Mouse (Mus musculus) midbrain, embryonic 11.5 days (tissue): ENCODE measurements around the gene Olfr983. TPM values are rescaled to one million over a fixed set of nuclear protein-coding genes. Genes with fewer than 3 reads are reported as not detected.

Experiments
- ATAC-seq: fragments of 200-750 bp; cut with Nextera tagmentation; 2 replicates; pipeline ENCODE4 v1.8.0; 2017; ENCODE audit warnings: moderate TSS enrichment, moderate library complexity; ENCODE audit not compliant: low FRiP score
- DNase-seq: peaks from one replicate; pipeline ENCODE4 v3.0.0; 2015; ENCODE audit warnings: low spot score; ENCODE audit errors: missing footprints
- H3K27ac ChIP-seq: fragments of 300-500 bp; sonication (generic); 2 replicates; pipeline ENCODE4 v1.5.1; 2014; ENCODE audit warnings: low read depth, low read length
- H3K27me3 ChIP-seq: fragments of 300-500 bp; sonication (generic); 2 replicates; pipeline ENCODE4 v1.6.1; 2014; ENCODE audit warnings: mild to moderate bottlenecking, low read length, moderate library complexity, mixed read lengths; ENCODE audit not compliant: control insufficient read depth, insufficient read depth
- H3K36me3 ChIP-seq: fragments of 300-500 bp; sonication (generic); 2 replicates; pipeline ENCODE4 v1.6.1; 2014; ENCODE audit warnings: mild to moderate bottlenecking, low read length, moderate library complexity, mixed read lengths; ENCODE audit not compliant: control insufficient read depth, insufficient read depth
- H3K4me1 ChIP-seq: fragments of 300-500 bp; sonication (generic); 2 replicates; pipeline ENCODE4 v1.6.1; 2014; ENCODE audit warnings: low read length; ENCODE audit not compliant: control insufficient read depth, insufficient read depth
- H3K4me2 ChIP-seq: fragments of 300-500 bp; sonication (generic); 2 replicates; pipeline ENCODE4 v1.6.1; 2014; ENCODE audit warnings: mild to moderate bottlenecking, moderate library complexity
- H3K4me3 ChIP-seq: fragments of 300-500 bp; sonication (generic); 2 replicates; pipeline ENCODE4 v1.5.1; 2014; ENCODE audit warnings: low read depth, low read length
- H3K9ac ChIP-seq: fragments of 300-500 bp; sonication (generic); 2 replicates; pipeline ENCODE4 v1.6.1; 2014; ENCODE audit warnings: low read length
- H3K9me3 ChIP-seq: fragments of 300-500 bp; sonication (generic); 2 replicates; pipeline ENCODE4 v1.6.1; 2016; ENCODE audit warnings: low read length; ENCODE audit not compliant: control insufficient read depth
- WGBS: fragments of 180-500 bp; shearing (Covaris S2); extraction: QIAGEN DNeasy Blood & Tissue Kit; methylation state at CpG from one replicate; pipeline ENCODE4 v1.1.7; 2014; 5-methylcytosine and 5-hydroxymethylcytosine counted together
- polyA plus RNA-seq: library from polyadenylated mRNA; unstranded; fragments of >200 nt; fragmentation: Nextera tagmentation; extraction: Ambion mirVana; gene quantifications from 2 replicates; pipeline ENCODE4 v1.2.1, GENCODE M21; 2014

Olfr983 gene
- polyA plus RNA-seq: not detected in 2 replicates

DNA sequence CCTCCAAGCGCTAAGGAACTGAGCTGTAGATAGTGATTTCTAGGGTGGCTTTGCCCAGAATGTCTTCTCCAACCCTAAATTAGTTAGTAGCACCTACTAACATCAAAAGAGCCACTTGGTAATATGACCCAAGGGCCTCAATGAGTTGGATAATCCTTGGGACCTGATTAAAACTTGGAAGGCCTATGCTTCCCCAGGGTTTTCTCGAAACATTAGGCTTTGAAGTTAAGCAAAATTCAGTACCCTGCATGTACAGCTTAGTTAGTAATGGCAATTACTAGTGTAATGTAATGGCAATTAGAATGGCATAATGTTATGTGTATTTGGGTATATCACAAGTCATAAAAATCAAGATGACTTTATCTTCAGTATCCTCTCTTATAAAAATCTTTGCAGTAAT is at the start of gene Olfr983:
Gene Olfr983, minus strand, starts transcription at position 101 of the 400 bp plus-strand sequence.
- Histone ChIP-seq H3K36me3 (no peaks in the 10 kb centered on the region), H3K4me1 (no peaks in the 10 kb centered on the region), H3K9ac (no peak within 1 kb of the TSS), H3K27ac (no peak within 1 kb of the TSS), H3K27me3 (no peaks in the 10 kb centered on the region), H3K4me2 (no peak within 1 kb of the TSS), H3K9me3 (no peaks in the 10 kb centered on the region), H3K4me3 (no peak within 1 kb of the TSS)
- DNase-seq (no peak), ATAC-seq (no peak)
- 77% methylated on average over 2 of the region's 2 CpGs for WGBS

DNA sequence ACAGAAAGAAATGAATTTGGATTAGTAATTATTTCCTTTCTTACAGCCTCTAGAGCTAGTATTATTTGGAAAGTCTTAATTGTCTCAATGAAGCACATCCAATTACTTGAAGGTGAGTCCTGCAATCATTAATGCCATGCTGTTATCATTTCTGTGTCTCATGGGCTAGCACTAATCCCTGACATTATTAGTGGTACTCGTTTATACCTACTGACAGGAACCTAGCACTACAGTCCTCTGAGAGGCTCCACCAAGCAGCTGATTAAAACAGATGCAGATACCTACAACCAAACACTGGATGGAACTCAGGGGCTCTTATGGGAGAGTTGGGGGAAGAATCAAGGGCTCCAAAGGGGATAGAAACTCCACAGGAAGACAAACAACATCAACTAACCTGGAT is 48.1 kb upstream of the Olfr983 start:
- no peak overlapping the region for H3K4me3 ChIP-seq

DNA sequence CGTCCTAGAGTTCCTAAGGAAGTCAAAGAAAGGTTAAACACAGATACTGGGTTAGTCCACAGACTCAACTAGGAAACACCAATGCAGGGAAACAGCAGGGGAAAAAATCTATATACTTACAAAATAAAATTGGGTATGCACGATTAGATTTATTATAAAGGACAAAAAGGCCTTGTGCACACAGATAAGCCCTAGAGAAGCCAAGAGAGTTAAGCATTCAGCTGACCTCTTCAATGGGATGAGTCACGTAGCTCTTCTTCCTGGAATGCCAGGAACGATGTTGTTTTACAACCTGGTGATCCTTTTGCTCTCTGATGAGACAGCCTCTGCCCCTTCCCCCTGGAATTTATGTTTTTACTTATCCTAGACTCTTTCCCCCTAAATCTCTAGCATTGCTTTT is 46.1 kb upstream of the Olfr983 start:
- Histone ChIP-seq H3K4me1 (no peaks in the 10 kb centered on the region), H3K36me3 (no peaks in the 10 kb centered on the region), H3K27ac (no peak overlapping the region), H3K9me3 (no peaks in the 10 kb centered on the region), H3K27me3 (no peaks in the 10 kb centered on the region), H3K4me2 (no peak overlapping the region), H3K4me3 (no peak overlapping the region), H3K9ac (no peak overlapping the region)
- ATAC-seq (no peak), DNase-seq (no peak)
- 72% methylated on average over 4 of the region's 4 CpGs for WGBS

More for the DNA sequence above, 48.1 kb upstream of the Olfr983 start:
- no peak overlapping the region for H3K9ac ChIP-seq
- H3K4me1 ChIP-seq: no peaks in the 10 kb centered on the region
- no peaks in the 10 kb centered on the region for H3K9me3 ChIP-seq
- H3K4me2 ChIP-seq: no peak overlapping the region
- WGBS: 75% methylated on average over 1 of the region's 1 CpGs
- no peaks in the 10 kb centered on the region for H3K27me3 ChIP-seq
- no peak for DNase-seq
- no peak for ATAC-seq
- H3K36me3 ChIP-seq: no peaks in the 10 kb centered on the region
- no peak overlapping the region for H3K27ac ChIP-seq

DNA sequence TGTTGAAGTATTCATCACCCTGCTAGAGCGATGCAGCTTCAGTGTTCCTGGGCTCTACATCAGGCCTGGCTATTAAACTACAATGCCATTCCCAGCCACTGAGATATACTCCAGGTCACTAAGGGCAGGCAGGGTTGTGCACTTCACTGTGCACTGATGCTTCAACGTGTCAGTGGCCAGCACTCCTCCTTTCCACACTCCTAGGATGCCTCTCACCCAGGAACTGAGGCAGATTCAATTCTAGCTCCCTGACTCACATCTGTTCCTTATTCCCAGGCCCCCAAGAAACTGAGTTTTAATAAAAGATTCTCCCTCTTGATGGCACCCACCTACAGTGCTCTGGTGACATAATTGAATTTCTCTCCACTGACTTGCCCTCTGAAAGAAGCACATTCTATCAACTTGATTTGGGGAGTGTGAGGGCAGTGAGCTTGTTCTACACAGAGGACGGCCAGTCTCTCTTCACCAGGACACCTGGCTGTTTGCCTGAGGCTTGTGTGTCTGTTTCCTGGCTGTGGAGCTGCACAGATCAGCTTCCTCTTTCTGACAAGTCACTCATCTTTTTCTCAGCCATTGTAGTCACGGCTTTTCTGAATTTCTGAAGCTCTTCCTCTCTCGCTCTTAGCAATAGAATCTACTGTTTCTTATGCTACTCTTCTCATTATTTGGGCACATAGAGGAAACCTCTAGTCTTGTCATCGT is 43.7 kb upstream of the Olfr983 start:
- 83% methylated on average over 6 of the region's 6 CpGs for WGBS
- Histone ChIP-seq H3K27ac (no peak overlapping the region), H3K4me2 (no peak overlapping the region), H3K36me3 (no peaks in the 10 kb centered on the region), H3K9ac (no peak overlapping the region), H3K9me3 (no peaks in the 10 kb centered on the region), H3K4me1 (no peaks in the 10 kb centered on the region), H3K4me3 (no peak overlapping the region), H3K27me3 (no peaks in the 10 kb centered on the region)
- no peak for DNase-seq
- ATAC-seq: no peak

DNA sequence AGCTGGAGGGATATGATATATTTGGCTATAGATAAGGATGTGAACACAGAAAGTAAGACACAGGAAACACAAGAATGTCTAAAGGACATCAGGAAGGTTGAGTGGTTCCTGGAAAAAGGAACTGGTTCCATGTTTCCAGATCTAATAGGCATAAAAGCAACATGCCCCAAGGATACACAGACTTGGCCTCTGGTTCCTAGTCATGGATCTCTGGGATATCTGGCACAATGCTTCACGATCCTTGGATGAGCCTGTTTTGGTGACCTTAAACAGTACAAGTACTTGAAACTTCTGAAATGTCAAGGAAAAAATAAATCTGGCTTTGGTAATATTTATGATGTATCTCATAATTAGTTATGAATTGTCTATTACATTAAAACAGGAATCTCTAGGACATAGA is 37.2 kb upstream of the Olfr983 start:
- H3K27ac ChIP-seq: no peak overlapping the region
- no peak overlapping the region for H3K4me2 ChIP-seq
- H3K36me3 ChIP-seq: no peaks in the 10 kb centered on the region
- H3K9ac ChIP-seq: no peak overlapping the region
- no peaks in the 10 kb centered on the region for H3K4me1 ChIP-seq
- H3K4me3 ChIP-seq: no peak overlapping the region
- H3K9me3 ChIP-seq: no peaks in the 10 kb centered on the region
- 92% methylated on average over 1 of the region's 1 CpGs for WGBS
- no peak for DNase-seq
- no peak for ATAC-seq
- no peaks in the 10 kb centered on the region for H3K27me3 ChIP-seq

DNA sequence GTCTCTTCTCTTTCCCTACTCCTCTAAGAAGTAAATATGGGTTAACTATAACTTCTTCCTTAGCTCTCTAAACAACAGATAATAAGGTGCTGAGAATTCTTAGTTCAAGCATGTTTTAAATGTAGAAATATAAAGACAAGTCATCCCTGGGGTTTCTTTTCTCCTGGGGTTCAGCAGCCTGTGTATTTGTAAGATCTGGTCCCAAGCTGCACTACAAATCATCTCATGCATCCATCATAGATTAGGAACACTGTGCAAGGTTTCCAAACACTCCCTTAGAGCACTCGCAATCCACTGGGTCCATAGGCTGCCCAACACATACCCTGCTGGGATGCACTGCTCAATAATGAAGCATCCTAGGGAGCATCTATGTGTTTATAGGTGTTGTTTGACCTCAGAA is 36.7 kb upstream of the Olfr983 start, which contains the start of gene Olfr985:
Gene Olfr985, minus strand, starts transcription at position 101 of the 400 bp plus-strand sequence.
- no peak for DNase-seq
- 73% methylated on average over 1 of the region's 1 CpGs for WGBS
- Histone ChIP-seq H3K27ac (no peak within 1 kb of the TSS), H3K9me3 (no peaks in the 10 kb centered on the region), H3K27me3 (no peaks in the 10 kb centered on the region), H3K4me1 (no peaks in the 10 kb centered on the region), H3K4me3 (no peak within 1 kb of the TSS), H3K36me3 (no peaks in the 10 kb centered on the region), H3K9ac (no peak within 1 kb of the TSS), H3K4me2 (no peak within 1 kb of the TSS)
- ATAC-seq: no peak

DNA sequence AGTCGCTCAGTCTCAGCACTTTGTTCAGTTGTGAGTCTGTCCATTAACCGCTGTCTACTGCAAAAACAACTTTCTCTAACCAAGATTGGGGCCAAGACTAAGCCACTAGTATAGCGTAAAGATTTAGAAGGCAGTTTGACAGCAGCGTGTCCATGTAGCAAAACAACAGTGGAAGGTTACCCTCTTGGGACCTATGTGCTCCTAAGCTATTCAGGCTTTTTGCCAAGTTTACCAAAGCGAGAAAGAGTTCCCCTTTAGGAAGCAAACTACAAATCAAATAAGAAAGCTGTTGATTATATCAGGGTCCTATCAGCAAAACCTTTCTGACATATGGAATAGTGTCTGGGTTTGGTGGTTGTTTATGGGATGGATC is 23.9 kb upstream of the Olfr983 start:
- Histone ChIP-seq H3K27me3 (no peaks in the 10 kb centered on the region), H3K4me3 (no peak overlapping the region), H3K4me1 (no peaks in the 10 kb centered on the region), H3K27ac (no peak overlapping the region), H3K36me3 (no peaks in the 10 kb centered on the region), H3K9me3 (no peaks in the 10 kb centered on the region), H3K9ac (no peak overlapping the region), H3K4me2 (no peak overlapping the region)
- WGBS: 85% methylated on average over 5 of the region's 5 CpGs
- no peak for ATAC-seq
- no peak for DNase-seq

DNA sequence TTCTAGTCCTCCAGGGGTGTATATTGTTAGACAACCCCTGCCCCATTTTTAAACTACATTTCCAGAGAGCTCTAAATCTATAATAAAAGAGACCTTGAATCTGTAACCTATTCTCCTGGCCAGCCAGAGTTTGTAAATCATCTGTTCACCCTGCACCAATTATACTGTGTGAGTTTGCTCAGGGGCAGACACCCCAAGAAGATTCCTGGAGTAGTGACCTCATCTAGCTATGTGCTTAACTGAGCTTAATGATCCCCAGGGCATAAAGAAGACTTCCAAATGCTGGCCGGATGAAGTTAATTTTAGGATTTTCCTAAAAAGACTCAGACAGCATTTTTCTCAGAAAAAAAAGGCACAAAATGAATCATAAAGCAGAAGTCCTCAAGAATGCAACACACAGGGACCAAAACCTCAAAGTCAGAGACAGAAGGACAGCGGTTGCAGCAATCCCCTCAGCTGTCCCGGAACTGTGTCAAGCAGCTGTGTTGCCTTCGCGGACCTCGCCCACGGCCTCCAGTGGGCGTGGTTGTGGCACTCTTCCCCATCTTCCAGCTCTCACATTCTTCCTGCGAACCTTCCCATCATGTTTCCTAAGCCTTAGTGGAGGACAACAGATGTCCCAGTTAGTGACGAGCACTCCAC is 23.4 kb upstream of the Olfr983 start:
- H3K27ac ChIP-seq: no peak overlapping the region
- no peak overlapping the region for H3K9ac ChIP-seq
- no peaks in the 10 kb centered on the region for H3K36me3 ChIP-seq
- H3K4me1 ChIP-seq: no peaks in the 10 kb centered on the region
- H3K9me3 ChIP-seq: no peaks in the 10 kb centered on the region
- H3K4me3 ChIP-seq: no peak overlapping the region
- DNase-seq (no peak), ATAC-seq (no peak)
- 73% methylated on average over 10 of the region's 10 CpGs for WGBS
- H3K27me3 ChIP-seq: no peaks in the 10 kb centered on the region
- H3K4me2 ChIP-seq: no peak overlapping the region

DNA sequence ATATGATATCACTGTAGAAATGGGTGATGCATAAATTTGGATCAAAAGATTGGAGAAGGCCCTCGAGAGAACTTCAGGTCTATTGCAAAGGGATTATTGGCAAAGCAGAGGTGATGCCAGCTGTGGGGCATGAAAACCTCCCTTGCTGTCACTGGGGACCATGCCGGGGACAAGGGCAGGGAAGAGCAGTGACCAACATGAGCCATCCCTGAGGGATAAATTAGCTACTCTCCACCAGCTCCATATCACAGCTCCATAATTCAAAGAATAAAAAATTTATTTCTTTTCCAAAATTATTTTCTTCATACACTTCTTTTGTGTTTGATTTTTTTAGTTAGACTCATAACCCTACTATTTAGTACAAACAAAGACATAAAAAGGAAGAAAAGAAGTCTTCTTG is 20.7 kb upstream of the Olfr983 start, which contains the start of gene Olfr984:
Gene Olfr984, minus strand, starts transcription at position 101 of the 400 bp plus-strand sequence.
- 87% methylated on average over 2 of the region's 2 CpGs for WGBS
- DNase-seq (no peak), ATAC-seq (no peak)
- no peak within 1 kb of the TSS for H3K9ac ChIP-seq
- no peak within 1 kb of the TSS for H3K4me2 ChIP-seq
- H3K4me1 ChIP-seq: no peaks in the 10 kb centered on the region
- no peaks in the 10 kb centered on the region for H3K9me3 ChIP-seq
- no peak within 1 kb of the TSS for H3K27ac ChIP-seq
- H3K4me3 ChIP-seq: no peak within 1 kb of the TSS
- no peaks in the 10 kb centered on the region for H3K27me3 ChIP-seq
- no peaks in the 10 kb centered on the region for H3K36me3 ChIP-seq
